Mouse (Mus musculus): ENCODE measurements around the gene Mpdu1. TPM values are rescaled to one million over a fixed set of nuclear protein-coding genes. Genes with fewer than 3 reads are reported as not detected.

The Mpdu1 gene
- 34.1 and 35.2 TPM in 2 replicates for polyA plus RNA-seq (2015; fragmentation: Nextera tagmentation; extraction: Ambion mirVana)

DNA sequence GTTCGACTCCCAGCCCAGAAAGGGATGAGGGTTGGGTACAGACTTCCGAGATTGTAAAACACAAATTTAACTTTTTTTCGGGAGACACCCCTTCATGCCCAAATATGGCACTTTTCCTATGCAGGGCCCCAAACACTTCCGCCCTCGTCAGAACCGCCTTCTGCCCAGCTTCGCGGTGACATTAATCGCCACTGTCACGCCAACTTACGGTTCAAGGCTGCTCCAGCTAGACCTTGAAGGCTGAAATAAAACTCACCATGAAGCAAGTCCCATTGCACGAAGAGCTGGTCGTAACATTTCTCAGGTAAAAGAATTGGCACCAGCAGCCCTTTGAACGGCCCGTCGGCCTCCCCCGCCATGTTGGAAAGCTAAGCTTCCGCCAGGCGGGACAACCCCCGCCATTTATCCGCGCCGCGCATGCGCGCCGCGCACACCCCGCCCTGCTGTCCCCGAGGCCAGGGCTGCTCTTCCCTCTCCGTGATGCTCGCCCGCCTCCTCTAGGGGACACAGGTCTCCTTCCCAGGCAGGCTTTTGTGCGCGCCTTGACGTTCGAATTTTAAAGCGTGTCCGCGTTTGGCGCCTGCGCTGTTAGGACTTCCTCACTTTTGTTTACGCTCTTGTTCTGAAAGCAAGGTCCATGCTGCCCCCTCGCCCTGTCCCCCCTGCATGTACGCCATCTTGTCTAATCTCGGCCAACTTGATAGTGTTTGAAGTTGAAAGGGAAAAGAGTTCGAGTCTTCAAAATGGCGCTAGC, at the start of gene Mpdu1:
TSS of gene Mpdu1 (minus strand) at position 430 of the 754 bp plus-strand sequence.
- H3K9ac ChIP-seq = peak within 1 kb of the TSS; percentile 61
- peaks cover 49% of the 10 kb centered on the region for H3K4me1 ChIP-seq (replicated peaks)
- H3K4me3 ChIP-seq (replicated peaks) = peak within 1 kb of the TSS; percentile 70
- peaks cover 64% of the 10 kb centered on the region for H3K36me3 ChIP-seq (replicated peaks)
- peak; percentile 93 for ATAC-seq (ENCODE audit: insufficient read depth)
- H3K27me3 ChIP-seq = no peaks in the 10 kb centered on the region
- H3K4me2 ChIP-seq = peak within 1 kb of the TSS; percentile 81
- peak within 1 kb of the TSS; percentile 94 for H3K27ac ChIP-seq (replicated peaks)
- no peaks in the 10 kb centered on the region for H3K9me3 ChIP-seq (replicated peaks)
- WGBS (ENCODE audit: insufficient replicate concordance) = under 1% methylated on average over 48 of the region's 48 CpGs

DNA sequence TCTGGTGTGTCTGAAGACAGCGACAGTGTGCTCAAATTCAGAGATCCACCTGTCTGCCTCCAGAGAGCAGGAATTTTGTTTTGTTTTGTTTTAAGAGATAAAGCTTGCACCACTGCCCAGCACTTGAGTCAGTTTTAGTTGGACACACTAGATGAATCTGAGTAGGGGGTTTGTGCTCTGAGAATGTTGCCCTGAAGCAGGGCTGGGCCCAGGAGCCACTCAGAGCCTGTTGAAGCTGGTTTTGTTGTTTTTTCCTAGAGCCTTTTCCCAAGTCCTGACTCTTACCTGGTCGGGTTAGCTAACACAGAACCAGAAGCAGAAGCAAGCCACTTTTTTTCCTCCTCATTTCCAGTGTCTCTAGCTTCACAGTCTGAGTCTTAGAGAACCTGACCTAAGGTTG, 48.6 kb upstream of the Mpdu1 start:
- Histone ChIP-seq H3K27ac (replicated peaks) (no peak overlapping the region), H3K9me3 (replicated peaks) (no peaks in the 10 kb centered on the region), H3K36me3 (replicated peaks) (no peaks in the 10 kb centered on the region), H3K27me3 (no peaks in the 10 kb centered on the region), H3K4me3 (replicated peaks) (no peak overlapping the region), H3K4me1 (replicated peaks) (peaks cover 38% of the 10 kb centered on the region), H3K9ac (no peak overlapping the region), H3K4me2 (no peak overlapping the region)
- WGBS (ENCODE audit: insufficient replicate concordance) = 73% methylated on average over 2 of the region's 2 CpGs
- ATAC-seq (ENCODE audit: insufficient read depth) = no peak

GRCm38 (mm10) chr11:69710470-69710869, 48.0 kb upstream of the Mpdu1 start:
- no peak for ATAC-seq (ENCODE audit: insufficient read depth)
- H3K27ac ChIP-seq (replicated peaks) = peak overlapping the region; percentile 38; the same call in 1 of the 2 replicates
- H3K9ac ChIP-seq = no peak overlapping the region

DNA sequence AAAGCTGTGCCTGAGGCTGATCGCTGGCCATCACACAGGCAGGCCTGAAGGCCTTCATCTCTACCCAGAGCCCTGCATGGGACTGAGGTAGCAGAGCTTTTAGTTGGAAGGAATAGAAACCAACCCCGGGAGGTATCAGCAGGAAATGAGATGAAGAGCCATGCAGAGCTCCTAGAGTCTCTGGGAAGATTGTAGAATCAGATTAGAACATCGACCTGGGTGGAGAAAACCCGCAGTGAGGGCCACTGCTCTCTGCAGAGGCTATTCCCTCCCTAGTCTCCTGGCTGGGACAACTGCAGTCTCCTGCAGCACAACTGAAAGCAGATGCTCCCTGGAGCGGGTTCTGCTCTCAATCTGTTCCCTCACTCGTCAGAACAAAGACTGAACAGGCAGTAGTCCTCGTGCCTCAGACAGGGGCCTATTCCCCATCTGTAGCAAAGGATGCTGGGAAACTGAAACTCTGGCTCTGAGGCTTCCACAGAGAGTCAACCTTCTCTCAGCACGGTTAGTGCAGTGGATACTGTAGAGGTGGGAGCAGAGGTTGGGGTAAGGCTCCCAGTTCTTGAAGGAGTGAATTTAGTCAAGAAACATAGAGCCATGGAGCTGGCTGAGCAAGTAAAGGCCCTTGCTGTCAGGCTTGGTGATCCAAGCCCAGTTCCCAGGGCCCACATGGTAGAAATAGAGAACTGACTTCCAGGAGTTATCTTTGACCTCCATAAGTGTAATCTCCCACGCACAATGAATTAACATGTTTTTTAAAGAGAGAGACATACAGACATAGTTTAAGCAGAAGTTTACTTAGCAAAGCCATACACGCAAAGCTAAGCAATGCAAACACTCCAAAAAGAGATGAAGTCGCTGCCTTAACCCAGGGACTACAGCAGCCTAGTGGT, 47.4 kb upstream of the Mpdu1 start:
- peak overlapping the region; percentile 38 for H3K27ac ChIP-seq (replicated peaks)
- H3K4me2 ChIP-seq = no peak overlapping the region
- no peaks in the 10 kb centered on the region for H3K27me3 ChIP-seq
- H3K4me3 ChIP-seq (replicated peaks) = no peak overlapping the region
- WGBS (ENCODE audit: insufficient replicate concordance) = 43% methylated on average over 11 of the region's 11 CpGs
- H3K9me3 ChIP-seq (replicated peaks) = no peaks in the 10 kb centered on the region
- no peaks in the 10 kb centered on the region for H3K36me3 ChIP-seq (replicated peaks)
- peaks cover 34% of the 10 kb centered on the region for H3K4me1 ChIP-seq (replicated peaks)
- ATAC-seq (ENCODE audit: insufficient read depth) = peak; percentile 51; the same call in 1 of the 2 replicates
- no peak overlapping the region for H3K9ac ChIP-seq

More at GRCm38 (mm10) chr11:69710470-69710869, 48.0 kb upstream of the Mpdu1 start:
- 60% methylated on average over 3 of the region's 3 CpGs for WGBS (ENCODE audit: insufficient replicate concordance)
- Histone ChIP-seq H3K4me3 (replicated peaks) (no peak overlapping the region), H3K36me3 (replicated peaks) (no peaks in the 10 kb centered on the region), H3K9me3 (replicated peaks) (no peaks in the 10 kb centered on the region), H3K27me3 (no peaks in the 10 kb centered on the region), H3K4me2 (no peak overlapping the region), H3K4me1 (replicated peaks) (peaks cover 36% of the 10 kb centered on the region)

- 74% methylated on average over 3 of the region's 3 CpGs for WGBS (ENCODE audit: insufficient replicate concordance)
- Histone ChIP-seq H3K4me2 (no peak overlapping the region), H3K9ac (no peak overlapping the region)
These were observed 46.3 kb upstream of the Mpdu1 start for GRCm38 (mm10) chr11:69708614-69709265.

DNA sequence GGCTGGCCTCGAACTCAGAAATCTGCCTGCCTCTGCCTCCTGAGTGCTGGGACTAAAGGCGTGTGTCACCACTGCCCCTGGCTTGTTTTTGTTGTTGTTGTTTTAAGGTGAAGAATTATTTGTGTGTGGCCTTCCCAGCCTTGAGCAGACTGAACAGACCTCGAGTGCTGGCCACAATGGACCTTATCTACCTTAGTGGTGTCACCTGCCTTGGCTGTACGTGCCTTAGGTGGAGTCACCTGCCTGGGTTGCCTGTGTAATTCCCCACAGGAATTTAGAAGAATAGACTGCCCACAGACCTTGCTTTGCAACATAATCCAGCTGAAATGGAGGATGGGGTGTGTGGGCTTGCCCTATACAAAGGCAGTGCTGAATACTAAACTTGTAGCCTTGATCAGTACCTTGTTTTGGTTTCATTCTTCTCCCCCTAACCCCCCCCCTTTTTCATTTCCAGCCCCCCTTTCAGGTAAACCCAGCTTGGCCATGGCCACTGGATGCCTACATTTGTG, 45.5 kb upstream of the Mpdu1 start:
- WGBS (ENCODE audit: insufficient replicate concordance) = 71% methylated on average over 4 of the region's 4 CpGs
- no peaks in the 10 kb centered on the region for H3K27me3 ChIP-seq
- no peak overlapping the region for H3K4me3 ChIP-seq (replicated peaks)

More at GRCm38 (mm10) chr11:69708614-69709265, 46.3 kb upstream of the Mpdu1 start:
- Histone ChIP-seq H3K27me3 (no peaks in the 10 kb centered on the region), H3K9me3 (replicated peaks) (no peaks in the 10 kb centered on the region), H3K4me3 (replicated peaks) (no peak overlapping the region), H3K36me3 (replicated peaks) (no peaks in the 10 kb centered on the region), H3K27ac (replicated peaks) (no peak overlapping the region), H3K4me1 (replicated peaks) (peaks cover 36% of the 10 kb centered on the region)
- no peak for ATAC-seq (ENCODE audit: insufficient read depth)

DNA sequence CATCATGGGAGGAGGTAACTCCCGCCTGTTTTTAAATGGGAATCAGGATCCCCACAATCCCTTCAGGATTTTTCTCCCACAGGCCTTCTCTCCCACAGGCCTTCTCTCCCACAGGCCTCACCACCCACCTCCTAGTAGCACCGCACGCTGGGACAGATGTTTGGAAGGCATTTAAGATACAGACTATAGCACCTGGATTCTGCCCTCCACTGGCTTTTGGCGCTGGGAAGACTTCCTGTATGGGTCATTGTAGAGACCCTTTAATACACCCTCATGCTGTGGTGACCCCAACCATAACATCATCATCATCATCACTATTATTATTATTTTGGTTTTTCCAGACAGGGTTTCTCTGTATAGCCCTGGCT, 45.0 kb upstream of the Mpdu1 start:
- Histone ChIP-seq H3K4me3 (replicated peaks) (no peak overlapping the region), H3K27me3 (no peaks in the 10 kb centered on the region), H3K27ac (replicated peaks) (no peak overlapping the region), H3K4me2 (no peak overlapping the region), H3K9me3 (replicated peaks) (no peaks in the 10 kb centered on the region), H3K9ac (no peak overlapping the region), H3K4me1 (replicated peaks) (peaks cover 36% of the 10 kb centered on the region), H3K36me3 (replicated peaks) (no peaks in the 10 kb centered on the region)
- WGBS (ENCODE audit: insufficient replicate concordance) = 82% methylated on average over 4 of the region's 4 CpGs
- no peak for ATAC-seq (ENCODE audit: insufficient read depth)

More for the DNA sequence above, 45.5 kb upstream of the Mpdu1 start:
- Histone ChIP-seq H3K4me2 (no peak overlapping the region), H3K4me1 (replicated peaks) (peaks cover 36% of the 10 kb centered on the region), H3K9me3 (replicated peaks) (no peaks in the 10 kb centered on the region), H3K27ac (replicated peaks) (no peak overlapping the region), H3K36me3 (replicated peaks) (no peaks in the 10 kb centered on the region), H3K9ac (no peak overlapping the region)
- ATAC-seq (ENCODE audit: insufficient read depth) = no peak

GRCm38 (mm10) chr11:69706775-69707479, 44.5 kb upstream of the Mpdu1 start:
- Histone ChIP-seq H3K27ac (replicated peaks) (no peak overlapping the region), H3K4me2 (no peak overlapping the region), H3K4me1 (replicated peaks) (peaks cover 36% of the 10 kb centered on the region), H3K27me3 (no peaks in the 10 kb centered on the region), H3K4me3 (replicated peaks) (no peak overlapping the region), H3K9me3 (replicated peaks) (no peaks in the 10 kb centered on the region), H3K36me3 (replicated peaks) (no peaks in the 10 kb centered on the region), H3K9ac (no peak overlapping the region)
- no peak for ATAC-seq (ENCODE audit: insufficient read depth)
- WGBS (ENCODE audit: insufficient replicate concordance) = 61% methylated on average over 6 of the region's 6 CpGs

DNA sequence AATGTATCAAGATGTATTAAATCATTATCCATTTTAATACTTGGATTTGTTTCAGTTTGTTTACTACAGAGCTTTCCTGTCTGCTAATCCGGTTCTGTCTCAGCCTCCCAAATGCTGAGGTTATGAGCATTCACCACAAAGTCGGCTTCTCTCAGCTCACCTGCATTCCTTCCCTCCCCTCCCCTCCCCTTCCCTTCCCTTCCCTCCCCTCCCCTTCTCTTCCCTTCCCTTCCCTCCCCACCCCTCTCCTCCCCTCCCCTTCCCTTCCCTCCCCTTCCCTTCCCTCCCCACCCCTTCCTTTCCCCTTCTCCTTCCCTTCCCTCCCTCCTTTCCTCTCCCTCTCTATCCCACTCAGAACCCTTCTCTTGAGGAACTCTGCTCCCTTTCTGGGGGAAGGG, 42.2 kb upstream of the Mpdu1 start:
- Histone ChIP-seq H3K4me1 (replicated peaks) (peaks cover 24% of the 10 kb centered on the region), H3K4me2 (no peak overlapping the region), H3K27ac (replicated peaks) (no peak overlapping the region), H3K27me3 (no peaks in the 10 kb centered on the region), H3K9ac (no peak overlapping the region), H3K4me3 (replicated peaks) (no peak overlapping the region), H3K36me3 (replicated peaks) (no peaks in the 10 kb centered on the region), H3K9me3 (replicated peaks) (no peaks in the 10 kb centered on the region)
- WGBS (ENCODE audit: insufficient replicate concordance) = 39% methylated on average over 2 of the region's 2 CpGs
- ATAC-seq (ENCODE audit: insufficient read depth) = no peak

DNA sequence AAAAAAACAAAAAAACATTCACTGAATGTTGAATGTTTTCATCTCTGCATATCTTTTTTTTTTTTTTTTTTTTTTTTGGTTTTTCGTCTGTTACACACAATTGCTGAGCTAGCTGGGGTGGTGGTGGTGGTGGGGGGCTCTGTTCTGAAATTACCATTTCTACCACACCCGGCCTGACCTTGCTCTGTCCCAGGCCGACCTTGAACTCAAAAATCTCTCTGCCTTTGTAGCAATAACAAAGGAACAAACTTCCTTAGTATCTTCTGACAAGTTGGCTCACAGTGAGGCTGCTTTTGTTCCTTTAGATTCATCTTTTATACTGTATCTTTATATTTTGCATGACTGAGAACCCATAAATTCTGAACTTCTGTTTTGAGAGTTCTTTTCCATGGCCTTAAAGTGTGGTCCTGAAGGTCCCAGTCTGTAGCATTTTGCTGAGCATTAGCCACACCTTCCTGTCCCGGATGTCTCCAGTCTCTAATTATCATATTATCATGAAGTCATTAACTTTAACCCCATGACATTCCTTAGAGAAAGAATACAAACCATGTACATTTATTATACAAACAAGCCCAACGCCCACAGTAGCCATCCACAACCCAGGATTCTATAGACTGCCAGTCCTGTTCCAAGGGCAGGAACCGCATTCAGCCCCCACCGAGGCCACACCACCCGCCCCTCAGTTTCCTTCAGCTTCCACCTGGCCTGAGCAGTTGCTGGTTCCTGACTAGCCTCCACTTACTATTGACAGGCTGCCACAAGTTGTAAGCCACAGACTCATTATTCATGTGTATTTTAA, 41.6 kb upstream of the Mpdu1 start:
- ATAC-seq (ENCODE audit: insufficient read depth) = no peak
- no peak overlapping the region for H3K9ac ChIP-seq
- H3K9me3 ChIP-seq (replicated peaks) = no peaks in the 10 kb centered on the region
- H3K4me1 ChIP-seq (replicated peaks) = peaks cover 20% of the 10 kb centered on the region
- H3K36me3 ChIP-seq (replicated peaks) = no peaks in the 10 kb centered on the region
- H3K4me2 ChIP-seq = no peak overlapping the region
- H3K27me3 ChIP-seq = no peaks in the 10 kb centered on the region
- WGBS (ENCODE audit: insufficient replicate concordance) = 57% methylated on average over 8 of the region's 8 CpGs
- no peak overlapping the region for H3K27ac ChIP-seq (replicated peaks)
- H3K4me3 ChIP-seq (replicated peaks) = no peak overlapping the region

Measured in liver, embryonic 15.5 days (tissue).